16 mouse cellular contexts compared by ENCODE assay signal in the genomic region with DNA sequence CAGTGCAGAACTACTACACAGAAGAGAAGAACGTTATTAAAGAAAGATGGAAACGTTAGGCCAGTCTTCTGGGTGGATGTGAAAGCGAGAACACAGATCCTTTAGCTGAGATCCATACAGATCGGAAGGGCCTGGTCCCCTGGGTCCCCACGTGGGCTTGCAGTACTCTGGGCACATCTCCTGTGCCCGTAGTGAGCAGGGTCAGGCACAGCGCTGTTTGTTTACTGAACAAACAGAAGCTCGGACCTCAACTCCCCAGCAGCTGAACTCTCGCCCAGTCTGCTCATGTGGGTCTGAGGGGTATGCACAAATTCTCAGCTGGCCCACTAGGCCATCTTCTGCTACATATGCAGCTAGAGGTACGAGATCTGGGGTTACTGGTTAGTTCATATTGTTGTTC. TPM values are rescaled to one million over a fixed set of nuclear protein-coding genes. Genes with fewer than 3 reads are reported as not detected.
"Had no signal": no experiment of that assay in that cellular context is flagged by ENCODE, and none has a peak within 500 bp of the region (broad histone marks: within the 10 kb centered on the region; RNA-seq: fewer than 3 reads in every experiment).

No protein-coding gene starts in this region.

- H3K4me2 ChIP-seq: limb, embryonic 15.5 days; lung, embryonic 14.5 days; midbrain, embryonic 12.5 days; neural tube, embryonic 13.5 days; neural tube, embryonic 15.5 days had no signal

- ATAC-seq: midbrain, embryonic 16.5 days had no signal

- H3K4me1 ChIP-seq: midbrain, embryonic 12.5 days had no signal

- H3K27me3 ChIP-seq: midbrain, embryonic 12.5 days; neural tube, embryonic 15.5 days had no signal

- H3K36me3 ChIP-seq: limb, embryonic 15.5 days; midbrain, embryonic 12.5 days; neural tube, embryonic 13.5 days; neural tube, embryonic 15.5 days had no signal

- H3K9me3 ChIP-seq: limb, embryonic 15.5 days; midbrain, embryonic 12.5 days; neural tube, embryonic 13.5 days; neural tube, embryonic 15.5 days had no signal

- DNase-seq: lung, adult 18-20 months; lung, embryonic 14.5 days; lung, postnatal 10 days; midbrain, embryonic 14.5 days; right cerebral cortex, postnatal 14 days; thymus, adult 18-20 months; thymus, postnatal 25 days; thymus, postnatal 4 days had no signal

- H3K4me3 ChIP-seq: limb, embryonic 15.5 days; midbrain, embryonic 12.5 days; myocyte; neural tube, embryonic 13.5 days; neural tube, embryonic 15.5 days had no signal

- H3K9ac ChIP-seq: limb, embryonic 15.5 days; lung, embryonic 14.5 days; midbrain, embryonic 12.5 days; neural tube, embryonic 13.5 days; neural tube, embryonic 15.5 days had no signal

- H3K27ac ChIP-seq: limb, embryonic 15.5 days; midbrain, embryonic 12.5 days; neural tube, embryonic 13.5 days; neural tube, embryonic 15.5 days had no signal

RNA-seq across cellular contexts. Expression of gene Dmrt2, which starts 21.7 kb away (rescaled TPM):
- total RNA-seq: megakaryocyte, adult 5-6 weeks; megakaryocyte-erythroid progenitor cell, adult 5-6 weeks had no signal
- polyA plus RNA-seq: midbrain, embryonic 14.5 days had no signal

RNA-seq across cellular contexts. Expression of gene Dmrt3, which starts 40.4 kb away (rescaled TPM):
- total RNA-seq: megakaryocyte, adult 5-6 weeks; megakaryocyte-erythroid progenitor cell, adult 5-6 weeks had no signal
- polyA plus RNA-seq: midbrain, embryonic 14.5 days; midbrain, embryonic 16.5 days had no signal
